Mouse (Mus musculus) megakaryocyte, embryonic 14.5 days (primary cell): ENCODE results near the gene Ptcra.

Experiments
- FLI1 ChIP-seq: IDR thresholded peaks from 2 replicates; pipeline ENCODE4 v1.6.1; 2012; ENCODE audit warnings: low read length, inconsistent platforms, mixed read lengths
- GATA1 ChIP-seq: IDR thresholded peaks from 3 replicates; pipeline ENCODE4 v1.6.1; 2012; ENCODE audit warnings: mixed read lengths, low read length, inconsistent platforms, borderline replicate concordance

- no peak for TF ChIP-seq GATA1
- no peak for TF ChIP-seq FLI1
Measured at GRCm38 (mm10) chr17:46725731-46726645, 37.5 kb downstream of the Ptcra start.
